Mouse (Mus musculus): Measurements from ENCODE around the gene Pidd1.
A peak's percentile ranks its signal among the peaks of the same experiment; 100 is the strongest.

Gene Pidd1

GRCm38 (mm10) chr7:141435129-141435855 lies 8.5 kb downstream of the Pidd1 start:
- peak; percentile 56 for DNase-seq (ENCODE audit: low read depth)

GRCm38 (mm10) chr7:141434464-141434863 lies 9.4 kb downstream of the Pidd1 start:
- DNase-seq (ENCODE audit: low read depth): no peak

- DNase-seq (ENCODE audit: low read depth): no peak
Observed at GRCm38 (mm10) chr7:141433517-141434400, 10.1 kb downstream of the Pidd1 start.

- DNase-seq (ENCODE audit: low read depth): no peak
Observed at GRCm38 (mm10) chr7:141432741-141433516, 10.9 kb downstream of the Pidd1 start.

GRCm38 (mm10) chr7:141432186-141432611 lies 11.6 kb downstream of the Pidd1 start:
- DNase-seq (ENCODE audit: low read depth): no peak

- DNase-seq (ENCODE audit: low read depth): no peak
Observed at GRCm38 (mm10) chr7:141431434-141432185, 12.2 kb downstream of the Pidd1 start.

GRCm38 (mm10) chr7:141430585-141431240 lies 13.1 kb downstream of the Pidd1 start:
- DNase-seq (ENCODE audit: low read depth): no peak

GRCm38 (mm10) chr7:141429840-141430584 lies 13.8 kb downstream of the Pidd1 start:
- DNase-seq (ENCODE audit: low read depth): no peak

GRCm38 (mm10) chr7:141429310-141429709 lies 14.5 kb downstream of the Pidd1 start, which contains the start of gene Cend1:
Cend1 (minus strand) TSS chr7:141429491.
- DNase-seq (ENCODE audit: low read depth): no peak

GRCm38 (mm10) chr7:141428701-141429100 lies 15.1 kb downstream of the Pidd1 start:
- no peak for DNase-seq (ENCODE audit: low read depth)

- no peak for DNase-seq (ENCODE audit: low read depth)
Observed at GRCm38 (mm10) chr7:141426948-141427730, 16.7 kb downstream of the Pidd1 start.

GRCm38 (mm10) chr7:141423811-141424210 lies 20.0 kb downstream of the Pidd1 start:
- DNase-seq (ENCODE audit: low read depth): no peak

GRCm38 (mm10) chr7:141420030-141420702 lies 23.7 kb downstream of the Pidd1 start:
- DNase-seq (ENCODE audit: low read depth): no peak

GRCm38 (mm10) chr7:141418970-141419369 lies 24.9 kb downstream of the Pidd1 start:
- DNase-seq (ENCODE audit: low read depth): no peak

GRCm38 (mm10) chr7:141417731-141418681 lies 25.8 kb downstream of the Pidd1 start:
- DNase-seq (ENCODE audit: low read depth): no peak

GRCm38 (mm10) chr7:141416144-141416841 lies 27.5 kb downstream of the Pidd1 start:
- DNase-seq (ENCODE audit: low read depth): no peak
